Mouse (Mus musculus): ENCODE measurements around the gene Traf3ip1.

GRCm38 (mm10) chr1:91466186-91466585, 28.3 kb upstream of the Traf3ip1 start:
- TF ChIP-seq CTCF (IDR thresholded peaks at IDR 0.05; ENCODE audit: low read depth) (no peak), EP300 (IDR thresholded peaks at IDR 0.05; ENCODE audit: low read depth) (no peak)
